Mouse (Mus musculus) left cerebral cortex, adult 9 months (tissue): Measurements from ENCODE around the gene Pla2g7.
A peak's percentile ranks its signal among the peaks of the same experiment; 100 is the strongest.

ENCODE experiments used
- DNase-seq, 2 experiments: peaks; one replicate each; pipeline ENCODE4 v3.0.0; 2022; ENCODE audit warnings: low spot score in 2 of 2

Pla2g7 gene

DNA sequence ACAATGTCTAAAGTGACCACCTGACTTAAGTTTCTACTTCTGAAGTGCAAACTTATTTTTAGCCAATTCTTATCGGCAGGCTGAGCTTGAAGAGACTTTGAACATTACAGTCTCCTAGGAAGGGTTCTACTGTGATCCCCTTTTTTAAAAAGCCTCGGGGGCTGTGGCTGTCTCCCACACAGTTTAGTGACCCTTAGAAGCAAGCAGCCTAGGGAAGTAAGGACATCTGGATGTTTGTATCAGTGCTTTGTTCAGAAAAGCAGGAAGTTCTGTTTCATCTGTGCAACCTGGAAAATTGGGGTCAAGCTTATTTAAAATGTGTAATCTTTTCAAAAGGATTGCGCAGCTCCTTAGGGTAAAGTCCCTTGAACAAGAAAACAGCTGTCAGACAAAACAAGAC is 12.6 kb downstream of the Pla2g7 start:
- DNase-seq: no peak

- DNase-seq: peak in 1 of 2 experiments; percentile 8
These were observed 13.1 kb downstream of the Pla2g7 start for GRCm38 (mm10) chr17:43581012-43581467.

GRCm38 (mm10) chr17:43584771-43585170 is 16.9 kb downstream of the Pla2g7 start:
- DNase-seq: no peak

- DNase-seq: no peak
These were observed 19.4 kb downstream of the Pla2g7 start for GRCm38 (mm10) chr17:43587278-43587677.

DNA sequence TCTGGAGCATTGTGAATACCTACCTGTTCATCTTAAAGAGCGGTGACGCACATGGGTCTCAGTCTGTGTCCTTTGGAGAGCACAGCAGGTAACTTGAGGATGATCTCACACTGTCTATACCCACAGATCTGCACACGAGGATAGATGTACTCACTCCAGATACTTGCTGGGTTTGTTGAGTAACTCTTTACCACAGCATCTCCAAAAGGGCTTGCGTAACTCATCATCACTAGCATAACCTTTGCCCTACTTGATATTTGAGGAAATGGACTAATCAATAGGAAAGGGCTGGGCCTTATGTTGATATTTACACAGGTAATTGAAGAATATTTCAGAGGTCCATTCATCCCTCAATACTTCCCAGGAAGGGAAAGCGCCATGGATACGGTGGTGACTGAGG is 21.9 kb downstream of the Pla2g7 start:
- no peak for DNase-seq

DNA sequence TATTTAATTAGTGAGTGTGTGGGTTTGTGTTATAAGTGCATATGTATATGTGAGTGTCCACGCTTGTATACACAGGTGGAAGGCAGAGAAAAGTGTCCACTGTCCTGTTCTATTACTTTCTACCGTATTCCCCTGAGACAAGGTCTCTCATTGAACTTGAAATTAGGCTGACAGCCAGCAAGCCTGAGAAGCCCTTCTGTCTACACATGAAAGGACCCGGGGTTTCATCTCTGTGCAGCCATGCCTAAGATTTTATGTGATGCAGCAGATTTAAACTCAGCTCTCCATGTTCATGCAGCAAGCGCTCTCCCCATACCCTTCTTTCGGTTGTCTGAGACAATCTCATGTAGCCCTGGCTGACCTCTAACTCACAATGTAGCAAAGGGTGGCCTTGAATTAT is 22.6 kb downstream of the Pla2g7 start:
- DNase-seq: no peak

DNA sequence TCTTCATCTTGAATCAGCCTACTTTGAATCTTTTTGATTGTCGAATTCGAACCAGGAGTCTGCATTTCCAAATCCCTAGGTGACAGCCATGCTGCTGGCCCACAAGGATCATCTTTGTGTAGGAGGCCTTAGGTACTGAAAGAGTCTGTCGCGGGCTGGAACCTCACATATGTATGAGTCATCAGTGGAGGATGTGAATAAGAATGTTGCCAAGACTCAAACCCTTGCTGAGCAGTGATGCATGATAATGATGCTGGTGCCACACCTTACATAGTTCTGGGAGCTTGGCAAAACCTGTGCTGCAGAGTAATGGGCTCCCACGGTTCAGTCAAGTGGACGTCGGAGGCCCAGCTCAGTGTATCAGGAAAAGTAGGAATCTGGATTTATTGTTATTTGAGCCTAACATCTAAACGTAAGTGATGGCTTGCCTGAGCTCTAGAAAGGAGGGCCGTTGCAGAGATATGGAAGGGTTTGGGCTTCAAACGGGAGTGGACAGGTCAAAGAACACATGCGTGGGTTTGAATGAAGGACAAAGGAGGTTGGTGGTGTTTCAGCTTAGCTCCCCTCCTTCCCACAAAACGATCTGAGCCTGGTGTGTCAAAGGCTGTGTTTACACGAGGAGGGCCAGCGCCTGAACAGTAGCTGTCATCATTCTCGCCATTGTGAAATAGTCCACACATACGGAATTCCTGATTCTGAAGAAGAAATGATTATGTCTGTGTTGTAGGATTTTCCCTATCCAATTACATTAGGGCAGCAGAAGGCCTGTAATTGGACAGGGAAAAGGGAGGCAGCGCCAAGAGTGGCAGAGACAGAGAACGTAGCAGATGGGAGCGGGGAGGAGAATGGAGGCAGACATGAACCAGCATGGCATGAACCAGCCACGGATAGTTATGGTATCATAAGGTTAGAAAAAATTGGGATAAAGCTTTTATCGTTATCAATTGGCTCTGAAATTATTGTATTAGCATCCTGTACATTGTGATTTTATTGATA is 24.7 kb downstream of the Pla2g7 start:
- peak in 1 of 2 experiments; percentile 59 for DNase-seq

DNA sequence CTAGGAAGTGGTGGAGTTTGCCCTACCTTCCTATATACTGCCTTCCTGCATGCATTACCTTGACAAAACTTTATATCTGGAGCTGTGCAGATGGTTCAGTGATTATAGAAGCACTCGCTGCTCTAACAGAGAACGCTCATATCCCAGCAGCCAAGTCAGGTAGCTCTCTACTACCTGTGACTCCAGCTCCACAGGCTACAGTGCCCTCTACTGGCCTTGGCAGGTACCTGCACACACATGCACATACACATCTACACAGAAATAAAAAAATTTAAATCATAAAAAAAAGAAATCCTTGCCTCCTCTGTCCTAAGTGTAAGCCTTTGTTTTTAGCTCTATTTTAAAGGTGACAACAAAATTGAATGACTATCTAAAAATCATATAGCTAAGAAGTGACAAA is 29.8 kb downstream of the Pla2g7 start:
- DNase-seq: no peak

DNA sequence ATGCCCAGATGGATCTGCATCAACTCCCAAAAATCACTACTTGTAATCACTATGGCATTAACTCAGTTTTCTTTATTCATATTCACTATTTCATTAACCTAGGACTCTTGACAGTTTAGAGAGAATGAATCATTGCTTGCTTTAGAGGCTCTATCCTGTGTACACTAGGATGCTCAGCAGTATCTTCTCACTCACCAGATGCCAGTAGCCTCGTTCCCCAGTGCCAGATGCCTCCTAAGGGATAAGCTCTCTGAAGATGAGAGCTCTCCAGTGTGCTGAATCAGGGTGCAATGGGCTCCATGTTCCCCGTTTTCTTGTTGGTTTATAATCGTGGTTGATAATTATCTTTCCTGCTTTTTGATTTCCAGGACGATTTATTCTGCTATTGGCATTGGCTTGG is 30.8 kb downstream of the Pla2g7 start:
- peak in 1 of 2 experiments; percentile 8 for DNase-seq

- peak in 1 of 2 experiments; percentile 73 for DNase-seq
These were observed 38.8 kb downstream of the Pla2g7 start for GRCm38 (mm10) chr17:43606704-43607103.

DNA sequence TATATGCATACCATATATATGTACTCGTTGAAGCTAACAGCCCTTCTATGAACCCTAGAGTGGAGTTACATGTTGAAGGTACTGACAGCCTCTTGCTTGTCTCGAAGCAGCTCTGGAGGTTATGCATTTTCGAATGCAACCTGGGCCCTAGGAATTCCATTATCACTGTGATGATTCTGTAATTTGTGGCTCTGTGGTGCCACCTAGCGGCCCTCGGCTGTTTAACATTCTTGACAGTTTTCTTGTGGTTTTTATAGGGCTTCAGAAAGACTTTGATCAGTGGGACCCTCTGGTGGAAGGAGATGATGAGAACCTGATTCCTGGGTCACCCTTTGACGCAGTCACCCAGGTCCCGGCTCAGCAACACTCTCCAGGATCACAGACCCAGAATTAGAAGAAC is 43.7 kb downstream of the Pla2g7 start:
- peak in 1 of 2 experiments; percentile 71 for DNase-seq

DNA sequence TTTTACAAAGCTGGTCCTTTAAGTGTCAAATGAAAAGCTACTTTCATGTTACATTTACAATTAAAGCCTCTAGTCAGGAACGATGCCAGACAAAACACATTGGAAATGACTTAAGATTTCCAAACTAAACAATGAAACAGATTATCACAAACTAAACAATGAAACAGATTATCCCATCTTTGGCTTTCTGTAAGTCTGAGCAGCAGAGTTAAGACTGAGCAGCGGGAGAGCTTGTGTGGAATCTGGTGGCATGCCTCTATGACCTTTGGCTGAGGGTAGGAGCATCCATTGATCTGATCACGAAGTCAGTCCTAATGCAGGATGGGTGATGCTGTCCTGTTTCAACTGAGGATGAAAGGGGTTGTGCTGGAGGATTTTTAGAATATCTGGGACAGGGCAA is 44.3 kb downstream of the Pla2g7 start:
- DNase-seq: no peak

GRCm38 (mm10) chr17:43619156-43619555 is 51.3 kb downstream of the Pla2g7 start:
- no peak for DNase-seq

- no peak for DNase-seq
These were observed 54.2 kb downstream of the Pla2g7 start for GRCm38 (mm10) chr17:43622076-43622475.

DNA sequence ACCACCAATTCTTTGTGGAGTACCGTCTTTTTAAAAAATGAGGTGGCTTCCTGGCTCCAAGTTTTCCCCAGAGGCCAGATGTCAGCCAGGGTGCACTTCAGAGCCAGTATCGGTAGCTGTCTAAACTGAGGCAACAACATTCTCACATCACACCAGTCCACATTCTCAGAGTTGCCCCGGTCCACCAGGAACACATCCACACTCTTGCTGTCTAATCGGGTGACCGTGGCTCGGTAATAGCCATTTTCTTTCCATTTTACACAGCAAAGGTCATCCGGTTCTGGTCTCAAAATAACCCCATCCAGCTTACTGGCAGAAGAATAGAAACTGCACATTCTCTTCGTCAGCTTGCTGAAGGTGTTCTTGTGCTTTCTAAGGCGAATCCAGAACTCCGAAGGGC is 60.3 kb downstream of the Pla2g7 start:
- DNase-seq: no peak

GRCm38 (mm10) chr17:43629026-43629495 is 61.2 kb downstream of the Pla2g7 start:
- DNase-seq: no peak

DNA sequence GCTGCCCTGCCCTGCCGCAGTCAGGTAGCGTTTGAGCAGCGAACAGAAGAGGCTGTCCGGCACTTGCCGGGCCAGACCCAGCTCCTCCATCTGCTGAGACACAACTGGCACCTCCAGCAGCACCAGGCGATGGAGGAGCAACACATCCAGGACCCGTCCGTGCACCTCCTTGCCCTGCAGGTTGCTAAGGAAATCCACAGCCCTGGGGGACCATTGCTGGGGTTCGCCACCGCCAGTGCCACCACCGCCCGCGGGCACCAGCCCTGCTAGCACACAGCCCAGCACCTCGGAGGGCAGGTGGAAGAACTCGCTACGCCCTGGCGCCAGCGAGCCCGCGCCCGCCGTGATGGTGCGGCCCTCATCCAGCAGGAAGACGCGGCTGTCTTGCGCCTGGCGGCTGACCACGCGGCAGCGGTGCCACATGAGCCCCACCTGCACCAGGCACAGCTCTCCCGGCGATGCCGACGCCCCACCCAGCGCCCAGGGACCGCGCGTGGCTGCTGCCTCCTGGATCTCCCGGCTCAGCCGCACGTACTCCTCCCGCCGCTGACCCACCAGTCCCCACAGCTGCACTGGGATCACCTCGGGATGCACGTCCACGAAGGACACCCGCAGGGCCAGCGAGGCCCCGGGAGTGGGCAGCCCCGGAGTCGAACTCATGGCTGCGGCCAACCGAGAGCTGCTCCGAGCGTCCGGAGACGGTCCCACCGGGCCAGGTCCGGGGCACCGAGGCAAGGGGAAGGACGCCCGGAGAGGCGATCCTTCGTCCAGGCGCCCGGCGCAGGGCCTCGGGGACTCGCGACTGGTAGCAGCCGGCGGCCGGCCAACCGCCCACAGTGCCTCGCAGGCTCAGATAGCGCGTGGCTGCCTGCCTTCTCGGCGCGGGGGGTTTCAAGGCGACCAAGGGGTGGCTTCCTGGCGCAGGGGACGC is 61.9 kb downstream of the Pla2g7 start, which contains the start of gene Tdrd6:
Gene Tdrd6 (minus strand): TSS at position 804 of the 931 bp plus-strand sequence.
- DNase-seq: no peak

GRCm38 (mm10) chr17:43630427-43630760 is 62.5 kb downstream of the Pla2g7 start:
- DNase-seq: no peak

GRCm38 (mm10) chr17:43637146-43637545 is 69.2 kb downstream of the Pla2g7 start:
- no peak for DNase-seq

DNA sequence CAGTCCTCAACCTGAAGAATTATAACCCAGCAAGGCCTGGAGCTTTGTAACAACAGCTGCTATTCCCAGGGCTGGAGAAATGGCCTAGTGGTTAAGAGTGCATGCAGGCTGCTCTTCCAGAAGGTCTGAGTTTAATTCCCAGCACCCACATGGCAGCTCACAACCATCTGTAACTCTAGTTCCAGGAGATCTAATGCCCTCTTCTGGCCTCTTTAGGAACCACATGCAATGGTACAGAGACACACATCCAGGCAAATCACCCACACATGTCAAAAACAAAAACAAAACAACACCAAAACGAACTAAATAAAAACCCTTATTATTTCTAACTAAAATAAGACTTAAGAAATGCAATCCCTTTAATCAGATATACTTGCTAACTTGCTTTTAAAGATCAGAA is 72.9 kb downstream of the Pla2g7 start:
- no peak for DNase-seq

- no peak for DNase-seq
These were observed 75.3 kb downstream of the Pla2g7 start for GRCm38 (mm10) chr17:43643191-43643590.

- DNase-seq: no peak
These were observed 76.5 kb downstream of the Pla2g7 start for GRCm38 (mm10) chr17:43644375-43644774.
